Mouse (Mus musculus) brown adipose tissue, adult 24 weeks (tissue): Measurements from ENCODE around the gene Masp1. TPM values are rescaled to one million over a fixed set of nuclear protein-coding genes. Genes with fewer than 3 reads are reported as not detected.

Source experiments
- H3K27ac ChIP-seq: fragments of 200-500 bp; replicated peaks from 2 replicates; pipeline ENCODE4 v1.5.1; 2012; ENCODE audit warnings: low read depth, mild to moderate bottlenecking, low read length
- H3K4me1 ChIP-seq: fragments of 200-500 bp; 2 replicates; pipeline ENCODE4 v1.6.1; 2012; ENCODE audit warnings: low read length, mixed read lengths; ENCODE audit not compliant: control insufficient read depth, insufficient read depth, insufficient read length
- H3K4me3 ChIP-seq: fragments of 200-500 bp; 2 replicates; pipeline ENCODE4 v1.5.1; 2012; ENCODE audit warnings: low read depth, mild to moderate bottlenecking, low read length, moderate library complexity; ENCODE audit not compliant: insufficient read depth
- polyA plus RNA-seq: library from polyadenylated mRNA; stranded (reverse); fragments of >200 nt; gene quantifications from 2 replicates; pipeline ENCODE4 v1.2.4, GENCODE M21; 2012; ENCODE audit not compliant: missing spikeins, insufficient read depth, insufficient read length

Gene Masp1
- polyA plus RNA-seq, 1 experiment = not detected

DNA sequence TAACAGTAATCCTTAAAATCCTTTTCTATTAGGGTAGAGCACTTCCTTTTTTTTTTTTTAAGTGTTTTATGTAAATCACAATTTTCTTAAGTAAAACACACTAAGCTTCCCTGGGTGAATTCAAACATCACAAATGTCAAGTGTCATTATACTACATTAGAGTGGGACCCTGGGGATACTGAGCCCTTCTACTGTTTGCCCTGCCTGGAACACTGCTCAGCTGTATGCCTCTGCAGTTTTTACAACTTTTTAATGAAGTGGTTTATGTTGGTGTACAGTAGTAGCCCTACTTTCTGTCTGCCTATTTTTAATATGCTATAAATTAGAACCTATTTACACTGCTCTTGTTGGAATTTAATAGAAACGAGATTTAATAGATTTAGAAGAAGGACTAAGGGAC, 22.7 kb downstream of the Masp1 start:
- Histone ChIP-seq H3K4me3 (no peak overlapping the region), H3K4me1 (no peaks in the 10 kb centered on the region), H3K27ac (no peak overlapping the region)

DNA sequence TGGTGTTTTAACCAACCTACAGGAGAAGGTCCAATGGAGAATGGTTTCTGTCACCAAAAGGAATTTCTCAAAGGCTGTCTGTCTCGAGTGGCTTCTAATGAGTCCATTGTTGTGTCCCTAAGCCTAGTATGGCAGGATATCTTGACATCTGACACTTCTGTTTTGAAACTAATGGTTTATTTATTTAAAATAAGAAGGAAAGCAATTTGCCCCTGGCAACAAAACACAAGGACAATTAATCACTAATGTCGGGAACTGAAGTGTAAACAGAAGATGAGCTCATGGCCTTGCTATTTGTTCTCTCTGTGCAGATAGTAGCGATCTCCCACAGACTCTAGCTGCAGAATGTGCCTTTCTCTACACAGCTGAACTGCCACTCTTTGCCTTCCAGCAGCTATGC, 23.2 kb downstream of the Masp1 start:
- Histone ChIP-seq H3K27ac (no peak overlapping the region), H3K4me3 (no peak overlapping the region), H3K4me1 (no peaks in the 10 kb centered on the region)

DNA sequence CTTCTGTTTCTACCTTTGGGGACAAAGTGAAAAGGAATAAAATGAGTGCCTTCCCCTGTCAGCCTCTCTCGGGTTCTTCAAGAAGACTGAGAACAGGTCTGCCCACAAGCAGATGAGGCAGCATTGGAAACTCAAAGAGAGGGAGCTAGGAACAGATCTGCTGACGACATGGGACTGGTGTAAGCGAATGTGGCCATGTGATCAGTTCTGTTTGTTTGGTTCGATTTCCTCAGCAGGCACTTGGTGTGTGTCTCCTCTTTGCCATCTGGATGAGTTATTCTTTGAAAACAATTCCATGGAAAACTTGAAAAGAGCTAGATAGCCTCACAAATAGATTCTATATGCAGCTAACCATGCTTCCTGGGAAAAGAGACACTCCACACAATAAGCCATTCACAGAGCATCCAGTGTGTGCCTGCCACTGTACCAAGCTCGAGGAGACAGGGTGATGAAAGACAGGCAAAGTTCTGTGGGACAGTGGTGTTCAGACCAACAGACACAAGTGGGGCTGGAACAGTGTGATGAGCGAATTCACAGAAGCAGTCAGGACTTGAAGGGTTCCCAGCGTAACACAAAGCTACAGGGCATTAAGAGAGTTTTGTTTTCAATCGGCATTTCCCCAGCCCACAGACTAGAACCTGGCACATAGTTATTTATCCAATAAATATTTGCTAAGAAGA, 24.2 kb downstream of the Masp1 start:
- no peak overlapping the region for H3K27ac ChIP-seq
- H3K4me3 ChIP-seq = no peak overlapping the region
- H3K4me1 ChIP-seq = no peaks in the 10 kb centered on the region

DNA sequence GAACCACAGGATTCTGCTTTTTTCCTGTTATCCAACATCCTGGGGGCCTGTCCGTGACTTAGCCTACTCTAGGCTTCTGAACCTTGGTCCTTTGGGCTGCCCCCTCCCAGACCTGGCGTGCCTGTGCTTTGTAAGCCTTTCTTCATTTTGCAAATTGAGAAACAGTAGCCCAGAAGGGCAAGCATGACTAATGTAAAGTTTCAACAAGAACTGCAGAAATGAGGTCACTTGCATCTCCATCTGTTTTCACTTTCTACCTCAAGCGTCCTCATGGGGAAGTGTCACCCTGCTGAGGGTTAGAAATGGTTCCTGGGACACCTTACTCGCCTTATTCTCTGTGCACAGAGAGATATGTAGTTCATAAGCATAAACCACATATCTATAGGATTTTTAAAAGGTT, 27.8 kb downstream of the Masp1 start:
- Histone ChIP-seq H3K4me3 (no peak overlapping the region), H3K27ac (no peak overlapping the region), H3K4me1 (no peaks in the 10 kb centered on the region)

DNA sequence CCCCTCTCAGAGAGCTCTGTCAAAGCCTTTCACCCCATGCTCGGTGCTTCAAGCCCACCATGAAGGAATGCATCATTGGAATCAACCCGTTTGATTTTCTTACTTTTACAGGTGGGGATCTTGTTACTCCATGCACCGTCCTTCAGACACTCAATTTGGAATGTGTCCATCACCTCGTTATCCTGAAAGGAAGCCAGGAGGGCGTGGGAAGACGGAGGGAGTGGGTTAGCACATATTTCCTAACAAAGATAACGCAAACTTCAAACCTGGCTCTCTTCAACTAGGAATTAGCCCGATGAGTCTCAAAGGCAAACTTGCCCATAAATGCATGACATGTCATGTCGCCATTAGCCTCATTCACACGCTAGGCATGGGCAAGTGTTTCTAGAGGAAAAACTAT, 37.3 kb downstream of the Masp1 start:
- H3K4me3 ChIP-seq = no peak overlapping the region
- H3K27ac ChIP-seq = no peak overlapping the region
- H3K4me1 ChIP-seq = no peaks in the 10 kb centered on the region

DNA sequence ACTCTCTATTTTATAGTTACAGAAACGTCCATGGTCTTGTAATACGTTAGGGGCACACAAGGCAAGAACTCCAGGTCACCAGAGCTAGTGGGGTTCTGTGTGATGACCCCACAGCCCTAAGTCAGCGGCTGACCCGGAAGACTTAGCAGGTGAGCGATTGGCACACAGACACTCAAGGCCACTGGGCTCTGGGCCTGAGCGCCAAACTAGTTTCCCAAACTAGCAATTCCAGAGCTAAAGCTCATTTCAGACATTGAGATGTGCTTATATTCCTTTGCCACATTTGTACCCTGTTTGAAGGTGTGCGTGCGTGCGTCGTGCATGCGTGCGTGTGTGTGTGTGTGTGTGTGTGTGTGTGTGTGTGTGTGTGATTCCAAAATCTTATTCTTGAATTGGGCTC, 37.8 kb downstream of the Masp1 start:
- H3K4me1 ChIP-seq = no peaks in the 10 kb centered on the region
- H3K27ac ChIP-seq = no peak overlapping the region
- no peak overlapping the region for H3K4me3 ChIP-seq

DNA sequence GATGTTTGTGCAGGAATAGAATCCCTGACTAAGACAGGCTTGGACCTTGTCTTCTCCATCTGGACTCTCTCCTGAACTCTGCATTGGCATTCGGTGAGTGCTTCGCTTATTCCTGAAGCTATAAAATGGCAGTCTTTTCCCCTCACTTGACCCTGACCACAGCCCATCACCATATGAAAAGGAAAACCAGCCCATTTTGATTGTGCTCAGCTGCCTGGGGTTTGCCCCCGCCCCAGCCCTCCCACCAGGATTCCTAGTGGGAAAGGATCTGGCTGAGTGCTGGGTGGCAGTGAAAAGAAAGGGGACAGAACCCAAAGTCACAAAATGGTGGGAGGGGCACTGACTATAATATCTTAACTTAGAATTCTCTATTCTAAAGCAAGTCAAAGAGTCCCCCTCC, 38.4 kb downstream of the Masp1 start:
- H3K4me1 ChIP-seq = no peaks in the 10 kb centered on the region
- H3K27ac ChIP-seq = no peak overlapping the region
- no peak overlapping the region for H3K4me3 ChIP-seq

DNA sequence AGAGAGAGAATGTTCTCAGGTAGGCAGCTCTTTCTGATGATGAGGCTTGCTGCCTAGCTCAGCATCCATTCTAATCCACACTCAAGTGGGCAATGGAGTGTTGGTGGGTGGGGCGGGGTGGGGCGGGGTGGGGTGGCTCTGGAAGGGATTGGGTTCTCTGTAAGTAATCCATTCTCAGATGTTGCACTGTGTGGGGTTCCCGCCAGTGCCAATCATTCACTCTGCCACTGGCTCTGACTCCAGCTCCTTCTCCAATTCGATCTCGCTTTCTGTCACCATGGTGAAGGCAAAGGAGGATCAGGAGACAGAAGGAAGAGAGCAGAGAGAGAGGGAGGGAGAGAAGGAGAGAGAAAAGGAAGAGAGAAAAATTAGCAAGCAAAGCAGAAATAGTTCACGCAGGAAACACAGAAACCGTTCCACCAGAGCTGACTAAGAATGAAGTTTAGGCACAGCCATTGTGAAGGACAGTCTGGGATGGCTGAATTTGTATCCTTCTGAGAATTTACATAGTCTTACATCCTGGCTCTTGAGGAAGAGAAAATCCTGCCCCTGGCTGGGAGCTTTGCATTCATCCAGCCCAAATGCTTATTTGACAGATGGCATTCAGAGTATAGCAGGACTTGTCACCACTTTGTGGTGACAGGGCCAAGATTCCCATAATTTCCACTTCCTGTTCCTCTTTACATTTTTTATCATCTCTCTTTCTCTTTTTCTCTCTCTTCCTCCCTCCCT, 40.6 kb downstream of the Masp1 start:
- Histone ChIP-seq H3K4me3 (no peak overlapping the region), H3K27ac (no peak overlapping the region), H3K4me1 (no peaks in the 10 kb centered on the region)

DNA sequence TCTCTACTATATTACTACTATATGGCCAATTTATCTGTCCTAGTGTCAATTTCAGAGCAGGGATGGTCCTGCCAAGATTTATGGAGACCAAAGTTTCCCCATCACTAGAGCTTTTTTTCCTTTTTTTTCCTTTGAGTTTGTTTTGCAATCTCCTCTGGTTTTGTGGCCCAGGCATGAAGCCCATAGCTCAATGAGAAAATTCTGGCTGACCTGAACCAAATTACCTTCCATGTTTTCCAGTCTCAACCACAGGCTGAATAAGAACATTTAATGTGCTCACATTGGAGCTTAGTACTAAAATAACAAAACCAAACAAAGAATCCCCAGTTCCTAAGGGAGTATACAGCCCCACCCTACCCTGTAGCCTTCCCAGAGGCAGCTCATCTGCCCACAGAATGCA, 44.0 kb downstream of the Masp1 start:
- H3K27ac ChIP-seq = no peak overlapping the region
- H3K4me3 ChIP-seq = no peak overlapping the region
- no peaks in the 10 kb centered on the region for H3K4me1 ChIP-seq

DNA sequence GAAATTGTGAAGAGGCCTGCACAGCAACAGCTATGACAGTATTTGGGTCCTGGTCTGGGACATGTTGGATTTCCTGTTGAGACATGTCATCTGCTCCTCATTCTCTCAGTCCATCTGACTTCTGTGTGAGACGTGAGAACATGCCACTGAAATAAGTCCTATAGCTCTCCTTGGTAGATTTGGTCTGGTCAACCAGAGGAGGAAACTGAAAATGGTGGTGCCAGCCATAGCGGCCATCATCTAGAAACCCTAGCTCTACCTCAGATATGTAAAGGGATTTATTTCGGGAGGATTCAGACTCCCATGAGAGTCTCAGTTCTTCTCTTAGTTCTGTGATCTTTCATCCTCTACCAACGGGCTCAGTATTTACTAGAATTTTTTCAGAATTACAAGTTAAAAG, 45.0 kb downstream of the Masp1 start:
- H3K4me1 ChIP-seq = no peaks in the 10 kb centered on the region
- no peak overlapping the region for H3K27ac ChIP-seq
- H3K4me3 ChIP-seq = no peak overlapping the region

DNA sequence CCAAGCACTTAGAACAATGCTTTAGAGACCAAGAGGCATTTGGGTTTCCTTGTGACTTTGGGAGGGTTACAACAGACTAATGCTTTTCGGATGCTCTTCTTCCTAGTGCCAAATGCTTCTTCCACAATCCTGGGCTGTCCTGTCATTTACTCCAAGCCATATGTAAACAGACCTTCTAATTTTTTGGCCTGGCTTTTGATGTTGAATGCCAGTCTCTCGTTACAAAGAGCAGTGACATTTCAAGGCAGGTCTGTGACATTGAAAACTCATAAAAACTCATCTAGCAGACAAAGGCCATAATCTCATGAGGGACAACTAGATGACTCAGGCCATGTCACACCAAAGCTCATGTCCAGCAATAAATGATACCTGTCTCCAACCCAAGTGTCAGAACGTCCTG, 48.6 kb downstream of the Masp1 start:
- no peak overlapping the region for H3K4me3 ChIP-seq
- no peaks in the 10 kb centered on the region for H3K4me1 ChIP-seq
- no peak overlapping the region for H3K27ac ChIP-seq

DNA sequence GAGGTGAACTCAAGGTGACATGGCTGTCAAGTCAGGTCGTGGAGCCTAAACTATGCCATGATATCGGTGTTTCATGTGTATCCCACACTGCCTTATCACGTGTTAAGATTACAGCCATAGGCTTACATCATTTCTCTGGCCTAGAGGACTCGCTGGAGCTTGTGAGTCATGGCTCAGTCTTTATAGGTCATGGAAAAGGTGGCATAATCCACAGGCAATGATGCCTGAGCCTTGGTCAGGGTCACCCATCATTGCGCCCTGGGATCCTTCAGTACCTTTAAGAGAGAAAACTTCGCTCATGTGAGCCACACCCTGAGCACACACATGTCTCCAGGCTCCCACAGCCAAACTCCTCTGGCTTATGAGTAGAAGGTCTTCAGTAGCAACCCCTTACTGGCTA, 49.1 kb downstream of the Masp1 start:
- Histone ChIP-seq H3K4me3 (no peak overlapping the region), H3K4me1 (no peaks in the 10 kb centered on the region), H3K27ac (no peak overlapping the region)

DNA sequence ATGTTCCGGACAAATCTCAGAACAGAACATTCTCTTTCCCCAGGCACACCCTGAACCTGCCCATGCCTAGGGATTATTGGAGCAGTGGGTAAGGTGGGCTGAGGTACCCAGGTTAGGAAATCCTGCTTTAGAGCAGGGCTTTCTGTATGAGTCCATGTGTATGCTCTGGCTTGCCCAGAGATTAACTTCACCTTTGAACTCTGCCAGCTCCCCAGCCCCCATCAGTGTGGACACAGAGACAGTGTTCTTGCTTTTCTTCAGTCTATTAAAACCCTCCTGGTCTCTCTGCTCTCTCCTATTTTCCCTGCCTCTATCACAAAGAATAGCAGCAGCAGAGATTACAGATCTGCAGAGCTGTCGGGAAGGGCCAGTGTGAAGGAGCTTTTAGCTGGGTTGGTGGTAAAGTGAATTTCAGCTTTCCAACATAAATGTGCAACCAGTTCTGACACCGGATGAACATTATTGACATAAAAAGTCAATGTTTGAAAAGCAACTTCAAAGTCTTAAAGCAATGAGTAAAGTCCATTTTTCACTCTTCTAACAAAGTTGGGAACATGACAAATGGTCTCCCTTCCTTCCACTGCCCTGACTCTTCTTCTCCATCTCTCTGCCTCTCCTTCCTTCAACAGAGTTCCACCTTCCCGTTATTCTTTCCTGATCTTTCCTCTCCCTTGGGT, 56.8 kb downstream of the Masp1 start:
- no peak overlapping the region for H3K27ac ChIP-seq
- H3K4me1 ChIP-seq = no peaks in the 10 kb centered on the region
- no peak overlapping the region for H3K4me3 ChIP-seq

DNA sequence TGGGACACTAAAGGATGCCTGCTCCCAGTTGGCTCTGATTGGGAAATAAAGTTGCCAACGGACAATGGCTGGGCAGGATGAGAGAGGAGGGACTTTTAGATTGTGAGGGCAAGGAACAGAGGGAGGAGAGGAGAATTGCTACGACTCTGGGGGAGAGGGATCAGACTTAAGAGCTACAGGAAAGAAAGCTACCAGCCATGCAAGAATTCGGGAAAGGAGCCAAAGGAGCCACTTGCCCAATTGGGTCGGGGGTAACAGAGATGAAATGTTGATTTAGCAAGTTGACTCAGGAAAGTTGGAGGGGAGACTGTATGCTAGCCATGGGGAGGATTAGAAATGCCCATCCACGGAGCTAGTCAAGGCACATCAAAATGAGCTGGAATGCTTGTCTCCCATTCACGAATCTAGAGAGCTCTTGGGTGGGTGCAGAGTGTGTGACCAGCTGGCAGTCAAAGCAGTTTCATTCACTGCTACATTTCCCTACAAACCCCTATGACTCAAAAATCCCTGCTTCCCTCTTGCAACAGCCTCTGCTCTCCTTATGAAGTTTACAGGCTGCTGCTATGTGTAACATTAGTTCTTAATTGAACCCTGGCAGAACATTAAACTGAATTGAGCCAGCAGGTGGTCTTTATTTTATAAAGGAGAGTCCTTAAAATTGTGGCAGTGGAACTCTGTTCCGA, 61.6 kb downstream of the Masp1 start:
- Histone ChIP-seq H3K4me1 (no peaks in the 10 kb centered on the region), H3K4me3 (no peak overlapping the region), H3K27ac (no peak overlapping the region)

DNA sequence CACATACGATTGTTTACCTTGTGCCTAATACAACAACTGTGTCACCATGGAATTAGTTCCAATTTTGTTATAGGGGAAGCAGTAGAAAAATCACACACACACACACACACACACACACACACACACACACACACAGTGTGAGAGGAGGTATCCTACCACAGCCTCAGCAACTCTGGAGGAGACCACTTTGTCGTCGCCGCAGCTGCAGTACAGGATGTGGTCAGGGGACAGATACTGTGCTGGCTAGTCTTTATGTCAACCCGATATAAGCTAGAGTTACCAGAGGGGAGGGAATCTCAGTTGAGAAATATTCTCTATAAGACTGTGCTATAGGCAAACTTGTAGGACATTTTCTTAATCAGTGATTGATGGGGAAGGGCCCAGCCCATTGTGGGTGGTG, 63.3 kb downstream of the Masp1 start:
- Histone ChIP-seq H3K4me1 (no peaks in the 10 kb centered on the region), H3K27ac (no peak overlapping the region), H3K4me3 (no peak overlapping the region)
